Comparison of ENCODE assay signal across 20 mouse cellular contexts in genomic region chr1:156458391-156459060, GRCm38 (mm10). TPM values are rescaled to one million over a fixed set of nuclear protein-coding genes. Genes with fewer than 3 reads are reported as not detected.
DNase-seq lines count a peak whose midpoint lies in the region; ATAC-seq lines count a peak whose summit lies in the region.
"Had no signal": no experiment of that assay in that cellular context is flagged by ENCODE, and none has a peak within 500 bp of the region (broad histone marks: within the 10 kb centered on the region; RNA-seq: fewer than 3 reads in every experiment).

No protein-coding gene starts in this region.

- peaks cover 16% of the 10 kb centered on the region for H3K4me1 ChIP-seq in lung, embryonic 15.5 days
- peaks cover 14% of the 10 kb centered on the region for H3K4me1 ChIP-seq in liver, embryonic 16.5 days (ENCODE audit: control insufficient read depth, low read depth, low read length)
- 0 out of 2 replicates have a peak, but pooled peaks cover 3% of the 10 kb centered on the region for H3K4me1 ChIP-seq in stomach, embryonic 15.5 days
- H3K4me1 ChIP-seq: forebrain, embryonic 10.5 days; hindbrain, embryonic 12.5 days; neural tube, embryonic 12.5 days had no signal

- H3K27me3 ChIP-seq in lung, embryonic 15.5 days = no peaks in the 10 kb centered on the region
- H3K27me3 ChIP-seq in liver, embryonic 16.5 days (ENCODE audit: control insufficient read depth, insufficient read depth, low read depth, low read length) = no peaks in the 10 kb centered on the region
- H3K27me3 ChIP-seq in stomach, embryonic 15.5 days (replicated peaks) = no peaks in the 10 kb centered on the region
- H3K27me3 ChIP-seq: heart, embryonic 15.5 days; hindbrain, embryonic 12.5 days; neural tube, embryonic 12.5 days had no signal

- H3K4me2 ChIP-seq in lung, embryonic 15.5 days = no peak overlapping the region
- no peak overlapping the region; the same call in 1 of the 2 replicates for H3K4me2 ChIP-seq in liver, embryonic 16.5 days (ENCODE audit: low read depth, low read length)
- H3K4me2 ChIP-seq in stomach, embryonic 15.5 days = no peak overlapping the region
- H3K4me2 ChIP-seq: heart, embryonic 15.5 days; hindbrain, embryonic 12.5 days; neural tube, embryonic 12.5 days had no signal

- no peak overlapping the region for H3K4me3 ChIP-seq in lung, embryonic 15.5 days
- H3K4me3 ChIP-seq in liver, embryonic 16.5 days (ENCODE audit: low read depth, low read length) = no peak overlapping the region
- H3K4me3 ChIP-seq in stomach, embryonic 15.5 days (replicated peaks) = no peak overlapping the region
- H3K4me3 ChIP-seq: forebrain, embryonic 10.5 days; heart, embryonic 15.5 days; hindbrain, embryonic 12.5 days; limb, embryonic 10.5 days; neural tube, embryonic 12.5 days had no signal

- no peaks in the 10 kb centered on the region; the same call in 1 of the 2 replicates for H3K36me3 ChIP-seq in lung, embryonic 15.5 days
- no peaks in the 10 kb centered on the region for H3K36me3 ChIP-seq in liver, embryonic 16.5 days (ENCODE audit: control insufficient read depth, insufficient read depth)
- no peaks in the 10 kb centered on the region for H3K36me3 ChIP-seq in stomach, embryonic 15.5 days
- H3K36me3 ChIP-seq: hindbrain, embryonic 12.5 days; neural tube, embryonic 12.5 days had no signal

- H3K27ac ChIP-seq in lung, embryonic 15.5 days = peak overlapping the region; percentile 43
- H3K27ac ChIP-seq in liver, embryonic 16.5 days (ENCODE audit: low read length) = peak overlapping the region; percentile 68
- H3K27ac ChIP-seq in stomach, embryonic 15.5 days = no peak overlapping the region
- H3K27ac ChIP-seq: forebrain, embryonic 10.5 days; heart, embryonic 15.5 days; hindbrain, embryonic 12.5 days; limb, embryonic 10.5 days; neural tube, embryonic 12.5 days had no signal

- H3K9ac ChIP-seq in lung, embryonic 15.5 days = no peak overlapping the region
- no peak overlapping the region for H3K9ac ChIP-seq in liver, embryonic 16.5 days (ENCODE audit: low read depth, low read length)
- H3K9ac ChIP-seq in stomach, embryonic 15.5 days = no peak overlapping the region
- H3K9ac ChIP-seq: heart, embryonic 15.5 days; hindbrain, embryonic 12.5 days; neural tube, embryonic 12.5 days had no signal

- 36% methylated on average over 8 of the region's 8 CpGs for WGBS in lung, embryonic 15.5 days
- 30% methylated on average over 8 of the region's 8 CpGs for WGBS in liver, embryonic 16.5 days (ENCODE audit: insufficient replicate concordance)
- WGBS in stomach, embryonic 15.5 days = 55% methylated on average over 8 of the region's 8 CpGs

- no peaks in the 10 kb centered on the region for H3K9me3 ChIP-seq in lung, embryonic 15.5 days
- no peaks in the 10 kb centered on the region for H3K9me3 ChIP-seq in liver, embryonic 16.5 days (replicated peaks; ENCODE audit: control insufficient read depth, low read length)
- no peaks in the 10 kb centered on the region for H3K9me3 ChIP-seq in stomach, embryonic 15.5 days
- H3K9me3 ChIP-seq: forebrain, embryonic 10.5 days; heart, embryonic 15.5 days; hindbrain, embryonic 12.5 days; limb, embryonic 10.5 days; neural tube, embryonic 12.5 days had no signal

- ATAC-seq in lung, embryonic 15.5 days (ENCODE audit: borderline replicate concordance, extremely low read depth, low FRiP score, low TSS enrichment) = no peak
- ATAC-seq in liver, embryonic 16.5 days (ENCODE audit: low read depth) = peak; percentile 58
- peak; percentile 17; the same call in 1 of the 2 replicates for ATAC-seq in stomach, embryonic 15.5 days (ENCODE audit: insufficient read depth, low FRiP score, low read depth)

- DNase-seq in adrenal gland, adult 2 months = peak; percentile 60
- DNase-seq in adrenal gland, postnatal 36 days = no peak
- no peak for DNase-seq in lung, postnatal 14 days
- DNase-seq in B cell, adult 2 months = no peak
- no peak for DNase-seq in cerebellum, adult 11-12 months
- DNase-seq: cerebellum, adult 11 months; kidney, adult 8-10 months; layer of hippocampus, postnatal 36 days; right cerebral cortex, postnatal 4 days; thymus, postnatal 4 days had no signal

RNA-seq across cellular contexts. Expression of gene Soat1, which starts 15.6 kb away (rescaled TPM):
- 1,000 to 10,000 TPM; 1,258 to 1,398 TPM for total RNA-seq in adrenal gland, adult 2 months (2021)
- 116 and 185 TPM in 2 replicates for polyA plus RNA-seq in adrenal gland, adult 2 months (2012; rRNA removed)
- total RNA-seq in adrenal gland, postnatal 36 days (2021) = 1,000 to 10,000 TPM; 1,034 to 1,489 TPM
- 35.7 and 37.0 TPM in 2 replicates for polyA plus RNA-seq in lung, embryonic 15.5 days (2015; fragmentation: Nextera tagmentation; extraction: Ambion mirVana)
- 25.4 and 26.1 TPM in 2 replicates for polyA plus RNA-seq in liver, embryonic 16.5 days (2015; fragmentation: Nextera tagmentation; extraction: Ambion mirVana)
- 51.5 and 52.8 TPM in 2 replicates for polyA plus RNA-seq in stomach, embryonic 15.5 days (2015; fragmentation: Nextera tagmentation; extraction: Ambion mirVana)

RNA-seq across cellular contexts. Expression of gene Axdnd1, which starts 37.6 kb away (rescaled TPM):
- total RNA-seq in adrenal gland, adult 2 months (2021) = 1 to 10 TPM; 1.7 to 9.1 TPM
- 0.11 TPM in 1 of 2 replicates, not detected in the other for polyA plus RNA-seq in adrenal gland, adult 2 months (2012; rRNA removed)
- 1 to 10 TPM; 1.1 to 3.9 TPM for total RNA-seq in adrenal gland, postnatal 36 days (2021)
- 0.10 and 0.42 TPM in 2 replicates for polyA plus RNA-seq in lung, embryonic 15.5 days (2015; fragmentation: Nextera tagmentation; extraction: Ambion mirVana)
- 0.08 and 0.21 TPM in 2 replicates for polyA plus RNA-seq in liver, embryonic 16.5 days (2015; fragmentation: Nextera tagmentation; extraction: Ambion mirVana)
- polyA plus RNA-seq in stomach, embryonic 15.5 days (2015; fragmentation: Nextera tagmentation; extraction: Ambion mirVana) = 0.18 TPM in 1 of 2 replicates, not detected in the other
- total RNA-seq: midbrain, postnatal 0 days had no signal
- polyA plus RNA-seq: large intestine, adult 2 months; neural tube, embryonic 12.5 days had no signal
